Mouse (Mus musculus) spleen, adult 2 months (tissue): ENCODE measurements at regions not wholly inside any gene's neighbourhood (a gene's known extent, or its start where the extent isn't known, plus 50 kb on each side); places are given as distances from the start of the nearest gene placed in this dataset.

Source experiments
- CTCF ChIP-seq: fragments of 200-500 bp; IDR thresholded peaks from 2 replicates; pipeline ENCODE4 v1.5.1; 2011; ENCODE audit warnings: mild to moderate bottlenecking, inconsistent platforms; ENCODE audit not compliant: insufficient read depth, insufficient read length, insufficient replicate concordance; ENCODE audit errors: extremely low read depth
- POLR2A ChIP-seq: fragments of 200-500 bp; IDR thresholded peaks from 2 replicates; pipeline ENCODE4 v1.6.1; 2011; ENCODE audit warnings: low read depth, low read length, inconsistent platforms

- TF ChIP-seq CTCF (no peak), POLR2A (no peak)
Measured at GRCm38 (mm10) chr5:96923526-96923925, 74.0 kb upstream of the Bmp2k start.
